Mouse (Mus musculus): ENCODE data around the gene Pde4d.
"Not testable (repeated sequence)": the region's sequence is repeated elsewhere in the genome, so short reads cannot be mapped to it uniquely, and the experiment has no call there.

Pde4d gene

GRCm38 (mm10) chr13:108715029-108715428 lies 265.3 kb downstream of the Pde4d start:
- no peak for DNase-seq

GRCm38 (mm10) chr13:108722234-108722633 lies 272.5 kb downstream of the Pde4d start:
- peak; percentile 6 for DNase-seq

DNA sequence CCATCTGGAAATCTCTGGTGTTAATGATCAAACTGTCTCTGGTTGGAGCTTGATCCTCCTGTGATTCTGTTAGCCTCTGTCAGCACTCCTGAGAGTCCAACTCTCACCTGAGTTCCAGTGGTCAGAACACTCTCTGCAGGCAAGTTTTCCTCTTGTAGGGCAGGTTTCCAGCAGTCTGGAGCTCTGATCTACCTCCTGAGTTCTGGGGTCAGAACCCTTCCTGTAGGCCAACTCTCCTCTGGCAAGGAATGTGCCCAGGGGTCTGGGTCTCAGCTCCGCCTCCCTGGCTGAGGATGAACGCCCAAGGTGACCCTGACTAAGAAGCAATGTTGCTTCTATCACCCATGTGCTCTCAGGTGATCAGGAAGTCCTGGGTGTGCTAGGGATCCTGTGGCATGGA lies 284.6 kb downstream of the Pde4d start:
- DNase-seq: not testable (repeated sequence)

GRCm38 (mm10) chr13:108751155-108751840 lies 301.6 kb downstream of the Pde4d start:
- no peak for DNase-seq

GRCm38 (mm10) chr13:108757477-108757876 lies 307.7 kb downstream of the Pde4d start:
- no peak for DNase-seq

DNA sequence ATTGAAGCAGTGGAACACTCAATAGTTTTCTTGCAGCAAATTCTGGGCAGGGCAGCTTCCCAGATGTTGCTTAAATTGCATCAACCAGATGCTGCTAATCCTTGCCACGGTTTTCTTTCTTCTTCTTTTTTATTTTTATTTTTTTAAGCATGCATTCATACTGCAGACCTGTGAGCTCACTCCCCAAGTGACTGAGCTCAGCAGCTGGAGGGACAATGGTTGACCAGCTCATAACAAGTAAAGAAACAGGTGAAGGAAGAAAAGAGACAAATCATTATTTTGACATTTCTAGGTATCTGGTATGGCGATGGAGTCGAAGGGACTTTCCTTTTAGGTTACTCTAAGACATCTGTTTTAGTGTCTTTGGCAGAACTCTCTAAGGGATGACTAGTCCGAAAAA lies 308.6 kb downstream of the Pde4d start:
- DNase-seq: no peak

GRCm38 (mm10) chr13:108759140-108759539 lies 309.4 kb downstream of the Pde4d start:
- DNase-seq: no peak

DNA sequence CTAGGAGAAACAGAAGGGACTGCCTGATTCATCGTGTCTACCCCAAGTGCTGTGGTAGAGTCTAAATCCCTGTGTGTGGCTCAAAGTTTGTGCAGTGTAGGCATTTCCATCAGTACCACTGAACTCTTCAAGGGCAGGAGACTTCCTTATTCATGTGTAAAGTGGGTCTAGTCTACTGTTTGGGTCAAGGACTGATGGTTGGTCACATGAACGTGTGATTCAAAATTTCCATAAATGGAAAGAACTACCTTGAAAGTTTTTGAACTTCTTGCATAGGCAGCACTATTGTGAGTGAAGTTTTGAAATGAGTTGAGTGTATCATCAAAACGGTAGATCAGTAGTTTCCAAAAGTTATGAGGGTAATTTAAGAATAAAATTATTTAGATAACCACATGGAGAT lies 313.5 kb downstream of the Pde4d start:
- DNase-seq: no peak

DNA sequence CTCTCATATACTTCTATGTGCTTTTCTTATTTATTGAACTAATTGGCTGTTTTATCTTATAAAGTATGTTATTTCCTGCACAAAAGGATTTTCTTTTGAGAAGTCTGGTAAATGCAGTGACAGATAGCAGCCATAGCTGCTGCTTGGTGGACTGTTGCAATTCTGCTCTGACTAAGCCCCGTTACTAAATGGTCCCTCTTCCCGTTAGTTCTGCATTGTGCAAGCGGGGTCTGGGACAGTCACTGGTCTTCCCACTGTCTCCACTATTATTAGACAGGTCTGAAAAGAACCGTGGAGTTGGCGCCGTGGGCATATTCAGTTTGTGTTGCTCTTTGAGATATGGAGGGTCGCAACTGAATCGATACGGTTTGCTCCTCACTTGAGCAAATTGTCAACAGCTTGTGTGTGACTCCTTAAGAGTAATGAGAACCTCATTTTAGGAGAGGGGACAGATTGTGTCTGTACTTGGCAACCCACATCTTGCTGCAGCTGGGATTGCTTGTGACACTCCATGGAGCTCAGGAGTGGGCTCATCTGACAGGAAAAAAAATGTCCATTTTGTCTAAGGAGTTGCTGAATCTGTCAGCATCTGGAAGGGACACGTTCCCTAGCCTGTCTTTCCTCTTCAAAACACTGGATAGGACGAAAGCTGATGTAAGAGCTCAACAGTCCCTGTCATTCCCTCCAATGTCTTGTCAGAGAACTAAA lies 316.4 kb downstream of the Pde4d start:
- peak; percentile 4 for DNase-seq

- no peak for DNase-seq
Observed at GRCm38 (mm10) chr13:108769465-108770056, 319.8 kb downstream of the Pde4d start.

GRCm38 (mm10) chr13:108772386-108772785 lies 322.6 kb downstream of the Pde4d start:
- DNase-seq: no peak

GRCm38 (mm10) chr13:108774981-108775380 lies 325.2 kb downstream of the Pde4d start:
- no peak for DNase-seq

DNA sequence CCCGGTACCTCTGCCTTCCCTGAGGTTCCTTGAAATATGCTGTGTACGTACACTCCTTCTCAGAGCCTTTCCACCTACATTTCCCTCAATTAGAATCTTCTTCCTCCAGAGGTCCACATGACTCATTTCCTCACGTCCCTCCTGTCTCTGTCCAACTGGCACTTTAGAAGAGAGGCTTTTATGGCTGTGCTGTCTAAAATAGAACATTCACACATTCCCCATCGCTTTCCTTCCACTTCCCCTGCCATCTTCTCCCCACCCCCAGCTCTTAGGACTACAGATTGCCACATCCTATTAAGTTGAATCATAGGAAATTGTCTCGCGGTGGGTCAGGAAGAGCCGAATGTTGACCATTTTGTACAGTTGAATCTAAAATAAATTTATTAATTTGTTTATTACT lies 326.1 kb downstream of the Pde4d start:
- DNase-seq: no peak

DNA sequence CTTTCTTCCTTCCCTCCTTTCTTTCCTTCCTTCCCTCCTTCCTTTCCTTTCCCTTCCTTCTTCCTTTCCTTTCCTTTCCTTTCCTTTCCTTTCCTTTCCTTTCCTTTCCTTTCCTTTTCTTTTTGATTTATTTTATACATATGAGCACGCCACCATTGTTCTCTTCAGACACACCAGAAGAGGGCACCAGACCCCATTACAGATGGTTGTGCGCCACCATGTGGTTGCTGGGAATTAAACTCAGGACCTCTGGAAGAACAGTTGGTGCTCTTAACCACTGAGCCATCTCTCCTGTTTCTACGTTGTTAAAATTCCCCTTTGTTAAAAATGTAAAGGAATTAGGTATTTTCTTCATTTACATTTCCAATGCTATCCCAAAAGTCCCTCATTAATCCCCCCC lies 347.9 kb downstream of the Pde4d start:
- not testable (repeated sequence) for DNase-seq

DNA sequence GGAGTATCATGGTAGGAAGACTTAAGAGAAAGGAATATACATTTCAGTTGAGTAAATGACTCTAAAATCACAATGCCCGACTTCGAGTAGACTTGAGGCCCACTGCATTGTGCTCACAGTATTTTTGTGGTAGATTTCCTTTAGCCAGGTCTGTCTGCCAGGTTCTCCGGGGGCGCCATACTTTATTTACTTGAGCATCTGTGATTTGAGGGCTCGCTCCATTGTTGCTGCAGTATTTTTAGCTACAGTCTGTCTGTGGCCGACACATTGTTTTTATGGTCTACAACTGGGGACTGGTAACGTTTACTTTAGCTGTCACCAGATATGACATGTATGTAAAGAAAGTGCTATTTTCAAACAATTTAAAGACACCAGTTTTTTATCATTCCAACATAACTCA lies 359.4 kb downstream of the Pde4d start:
- no peak for DNase-seq

- peak; percentile 18 for DNase-seq
Observed at GRCm38 (mm10) chr13:108812956-108813355, 363.2 kb downstream of the Pde4d start.

DNA sequence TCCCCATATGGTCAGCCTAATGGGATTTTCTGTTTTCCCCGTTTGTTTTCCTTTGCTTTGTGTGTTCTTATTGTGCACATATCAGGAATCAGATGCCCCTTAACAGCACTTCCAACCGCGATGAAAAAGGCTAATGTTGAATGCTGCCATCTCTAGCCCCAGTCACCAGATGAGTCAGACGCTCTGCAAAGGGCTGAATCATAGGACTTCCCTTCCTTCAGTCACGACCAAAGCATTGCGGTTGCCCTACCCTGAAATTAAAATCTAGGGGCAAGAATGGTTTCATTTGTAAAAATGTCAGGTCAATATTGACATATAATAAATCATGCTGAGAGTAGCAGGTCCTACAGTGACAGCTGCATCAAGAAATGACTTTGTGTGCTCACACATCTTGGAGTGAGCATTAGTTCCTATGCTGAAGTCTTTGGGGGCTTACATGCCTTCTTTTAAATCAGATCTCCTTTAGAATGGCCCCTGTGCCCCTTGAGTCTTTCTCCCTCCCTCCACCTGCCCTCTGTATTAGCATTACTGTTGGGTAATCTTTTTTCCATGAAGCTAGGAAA lies 370.2 kb downstream of the Pde4d start:
- no peak for DNase-seq

DNA sequence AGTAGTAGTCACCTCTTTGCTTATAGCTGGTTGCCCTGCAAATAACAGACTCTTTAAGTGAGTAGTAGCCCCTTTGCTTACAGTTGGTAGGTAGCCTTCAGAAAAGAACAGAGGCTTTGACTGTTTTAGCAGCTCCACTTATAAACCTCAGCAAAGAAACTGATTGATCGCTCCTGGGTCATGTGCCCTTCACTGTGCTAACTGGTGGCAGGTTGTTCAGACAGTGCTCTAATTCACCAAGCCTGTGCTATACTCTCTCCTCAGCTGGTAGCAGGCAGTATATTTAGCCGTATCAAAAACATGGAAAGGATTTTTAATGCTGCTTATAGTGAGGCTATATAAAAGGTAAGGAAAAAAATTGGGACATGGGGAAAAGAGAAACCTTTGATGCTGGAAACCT lies 370.7 kb downstream of the Pde4d start:
- no peak for DNase-seq

GRCm38 (mm10) chr13:108821270-108821669 lies 371.5 kb downstream of the Pde4d start:
- no peak for DNase-seq

GRCm38 (mm10) chr13:108824638-108825310 lies 375.0 kb downstream of the Pde4d start:
- no peak for DNase-seq

- DNase-seq: no peak
Observed at GRCm38 (mm10) chr13:108825501-108825900, 375.8 kb downstream of the Pde4d start.

GRCm38 (mm10) chr13:108834197-108834596 lies 384.4 kb downstream of the Pde4d start:
- no peak for DNase-seq

- DNase-seq: no peak
Observed at GRCm38 (mm10) chr13:108836314-108836713, 386.6 kb downstream of the Pde4d start.
